Mouse (Mus musculus) liver, embryonic 13.5 days (tissue): ENCODE measurements around the gene Kcnh1. TPM values are rescaled to one million over a fixed set of nuclear protein-coding genes. Genes with fewer than 3 reads are reported as not detected.

Experiments
- ATAC-seq: fragments of 200-750 bp; cut with Nextera tagmentation; 2 replicates; pipeline ENCODE4 v1.8.0; 2017; ENCODE audit warnings: low read depth, mild to moderate bottlenecking, moderate number of reproducible peaks, moderate library complexity
- DNase-seq: peaks from one replicate; pipeline ENCODE4 v3.0.0; 2022
- H3K27ac ChIP-seq: fragments of 300-500 bp; sonication (generic); 2 replicates; pipeline ENCODE4 v1.5.1; 2015; ENCODE audit warnings: moderate library complexity, mild to moderate bottlenecking, inconsistent platforms
- H3K27me3 ChIP-seq: fragments of 300-500 bp; sonication (generic); 2 replicates; pipeline ENCODE4 v1.6.1; 2015; ENCODE audit warnings: mild to moderate bottlenecking, inconsistent platforms
- H3K36me3 ChIP-seq: fragments of 300-500 bp; sonication (generic); 2 replicates; pipeline ENCODE4 v1.6.1; 2015; ENCODE audit warnings: mild to moderate bottlenecking, inconsistent platforms
- H3K4me1 ChIP-seq: fragments of 300-500 bp; sonication (generic); replicated peaks from 2 replicates; pipeline ENCODE4 v1.6.1; 2015; ENCODE audit warnings: inconsistent platforms
- H3K4me2 ChIP-seq: fragments of 300-500 bp; sonication (generic); 2 replicates; pipeline ENCODE4 v1.6.1; 2015; ENCODE audit warnings: inconsistent platforms, mild to moderate bottlenecking, moderate library complexity
- H3K4me3 ChIP-seq: fragments of 300-500 bp; sonication (generic); replicated peaks from 2 replicates; pipeline ENCODE4 v1.5.1; 2015; ENCODE audit warnings: mild to moderate bottlenecking, inconsistent platforms
- H3K9ac ChIP-seq: fragments of 300-500 bp; sonication (generic); 2 replicates; pipeline ENCODE4 v1.6.1; 2015; ENCODE audit warnings: mild to moderate bottlenecking, inconsistent platforms
- H3K9me3 ChIP-seq: fragments of 300-500 bp; sonication (generic); replicated peaks from 2 replicates; pipeline ENCODE4 v1.6.1; 2016; ENCODE audit warnings: inconsistent platforms
- WGBS: fragments of 180-500 bp; shearing (Covaris S2); methylation state at CpG from one replicate; pipeline ENCODE4 v1.1.7; 2015; ENCODE audit not compliant: insufficient replicate concordance; 5-methylcytosine and 5-hydroxymethylcytosine counted together
- polyA plus RNA-seq: library from polyadenylated mRNA; unstranded; fragments of >200 nt; fragmentation: Nextera tagmentation; extraction: Ambion mirVana; gene quantifications from 2 replicates; pipeline ENCODE4 v1.2.1, GENCODE M21; 2015

The Kcnh1 gene
- 0.02 TPM in 2 replicates for polyA plus RNA-seq

- Histone ChIP-seq H3K4me3 (peak within 1 kb of the TSS; percentile 38), H3K9ac (no peak within 1 kb of the TSS), H3K36me3 (no peaks in the 10 kb centered on the region), H3K4me2 (peak within 1 kb of the TSS; percentile 64), H3K27ac (no peak within 1 kb of the TSS), H3K9me3 (no peaks in the 10 kb centered on the region), H3K27me3 (peaks cover 52% of the 10 kb centered on the region), H3K4me1 (0 out of 2 replicates have a peak, but pooled peaks cover 2% of the 10 kb centered on the region)
- ATAC-seq (peak; percentile 76), DNase-seq (peak; percentile 36)
- 2% methylated on average over 71 of the region's 73 CpGs for WGBS
Observed at GRCm38 (mm10) chr1:192190508-192191321, at the start of gene Kcnh1. Gene Kcnh1, plus strand, starts transcription at chr1:192190774.

DNA sequence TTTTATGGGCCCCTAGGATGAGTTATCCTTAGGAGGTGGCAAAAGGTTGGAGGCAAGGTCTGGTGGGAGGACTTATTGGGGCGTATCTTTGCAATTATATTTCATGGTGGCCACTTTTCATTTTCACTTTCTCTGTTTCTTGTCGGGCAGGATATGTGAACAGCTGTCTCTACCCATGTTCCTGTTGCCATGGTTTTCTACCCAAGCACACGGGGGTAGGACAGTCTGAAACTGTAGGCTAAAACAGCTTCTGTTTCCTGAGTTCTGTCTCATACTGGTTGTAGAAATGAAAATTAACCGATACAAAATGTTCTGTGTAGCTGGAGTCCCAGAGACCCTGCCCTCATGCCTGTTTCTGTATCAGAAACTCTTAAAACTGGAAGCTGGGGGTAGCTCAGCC lies 39.4 kb upstream of the Kcnh1 start:
- no peak overlapping the region for H3K27ac ChIP-seq
- DNase-seq (no peak), ATAC-seq (no peak)
- no peak overlapping the region for H3K4me2 ChIP-seq
- H3K4me1 ChIP-seq: no peaks in the 10 kb centered on the region
- 0 out of 2 replicates have a peak, but pooled peaks cover 3% of the 10 kb centered on the region for H3K9me3 ChIP-seq
- H3K27me3 ChIP-seq: no peaks in the 10 kb centered on the region
- WGBS: 70% methylated on average over 4 of the region's 4 CpGs
- H3K4me3 ChIP-seq: no peak overlapping the region
- no peaks in the 10 kb centered on the region for H3K36me3 ChIP-seq
- H3K9ac ChIP-seq: no peak overlapping the region

- H3K4me2 ChIP-seq: no peak overlapping the region
- H3K9ac ChIP-seq: no peak overlapping the region
- H3K9me3 ChIP-seq: no peaks in the 10 kb centered on the region
- no peaks in the 10 kb centered on the region for H3K4me1 ChIP-seq
- no peak overlapping the region for H3K4me3 ChIP-seq
- H3K36me3 ChIP-seq: no peaks in the 10 kb centered on the region
- DNase-seq (no peak), ATAC-seq (no peak)
- WGBS: 63% methylated on average over 3 of the region's 3 CpGs
- no peak overlapping the region for H3K27ac ChIP-seq
- no peaks in the 10 kb centered on the region for H3K27me3 ChIP-seq
Observed at GRCm38 (mm10) chr1:192171477-192171876, 19.1 kb upstream of the Kcnh1 start.

GRCm38 (mm10) chr1:192179877-192180276 lies 10.7 kb upstream of the Kcnh1 start:
- H3K36me3 ChIP-seq: no peaks in the 10 kb centered on the region
- WGBS: 46% methylated on average over 3 of the region's 3 CpGs
- H3K9ac ChIP-seq: no peak overlapping the region
- DNase-seq (no peak), ATAC-seq (no peak)
- no peaks in the 10 kb centered on the region for H3K9me3 ChIP-seq
- no peaks in the 10 kb centered on the region for H3K4me1 ChIP-seq
- no peak overlapping the region for H3K4me3 ChIP-seq
- H3K27ac ChIP-seq: no peak overlapping the region
- H3K4me2 ChIP-seq: no peak overlapping the region
- no peaks in the 10 kb centered on the region for H3K27me3 ChIP-seq

DNA sequence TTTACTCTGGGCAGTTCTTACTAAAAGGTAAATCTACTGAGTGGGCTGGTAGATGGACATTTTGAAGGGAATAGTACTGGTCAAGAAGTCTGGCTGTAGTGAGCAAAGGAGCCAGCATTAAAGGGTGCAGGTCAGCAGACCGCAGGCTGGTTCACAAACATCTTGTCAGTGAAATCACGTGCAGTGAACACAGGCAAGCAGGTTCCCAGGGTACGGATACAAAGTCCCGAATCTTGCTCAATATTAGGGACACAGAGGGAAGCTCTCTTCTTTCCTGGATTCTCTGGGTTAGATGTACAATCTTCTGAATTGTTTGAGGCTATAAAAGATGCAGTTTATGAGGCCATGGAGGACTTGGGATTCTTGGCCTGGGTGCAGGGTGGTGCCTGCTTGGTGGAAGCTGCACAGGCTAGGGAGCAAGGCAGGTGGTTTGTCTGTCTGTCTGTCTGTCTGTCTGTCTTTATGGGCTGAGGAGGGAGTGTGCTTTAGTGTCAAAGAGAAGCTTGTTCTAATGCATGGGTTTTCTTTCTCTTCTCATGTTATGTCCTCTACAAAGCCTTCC lies 8.8 kb upstream of the Kcnh1 start:
- Histone ChIP-seq H3K36me3 (no peaks in the 10 kb centered on the region), H3K4me2 (no peak overlapping the region), H3K4me3 (no peak overlapping the region), H3K27me3 (no peaks in the 10 kb centered on the region), H3K4me1 (no peaks in the 10 kb centered on the region), H3K9me3 (no peaks in the 10 kb centered on the region), H3K9ac (no peak overlapping the region), H3K27ac (no peak overlapping the region)
- ATAC-seq (no peak), DNase-seq (no peak)
- WGBS: 65% methylated on average over 4 of the region's 4 CpGs

GRCm38 (mm10) chr1:192189056-192189455 lies 1.5 kb upstream of the Kcnh1 start:
- Histone ChIP-seq H3K27me3 (peaks cover 52% of the 10 kb centered on the region), H3K4me3 (no peak overlapping the region), H3K9me3 (no peaks in the 10 kb centered on the region), H3K4me2 (no peak overlapping the region), H3K4me1 (0 out of 2 replicates have a peak, but pooled peaks cover 2% of the 10 kb centered on the region), H3K9ac (no peak overlapping the region), H3K36me3 (no peaks in the 10 kb centered on the region), H3K27ac (no peak overlapping the region)
- no peak for ATAC-seq
- DNase-seq: no peak
- 14% methylated on average over 4 of the region's 4 CpGs for WGBS

DNA sequence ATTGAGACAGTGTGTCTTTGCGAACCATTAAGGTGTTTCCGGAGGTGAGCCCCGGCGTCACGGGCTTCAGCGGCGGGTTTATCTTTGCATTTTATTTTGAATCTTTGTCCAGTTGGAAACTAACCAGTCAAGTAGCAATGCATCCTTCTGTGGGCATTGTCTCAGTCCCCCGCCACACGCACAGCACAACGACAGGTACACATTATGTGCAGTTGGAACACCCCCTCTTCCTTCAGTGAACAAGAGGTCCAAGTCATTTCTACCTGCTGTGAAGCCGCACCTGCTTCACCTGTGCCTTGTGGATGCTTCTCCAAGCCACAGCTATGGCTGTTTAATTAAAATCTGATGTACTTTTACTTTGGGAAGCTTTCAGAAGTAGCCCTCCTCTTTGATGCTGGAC lies 803 bp upstream of the Kcnh1 start:
- H3K9me3 ChIP-seq: no peaks in the 10 kb centered on the region
- 0 out of 2 replicates have a peak, but pooled peaks cover 2% of the 10 kb centered on the region for H3K4me1 ChIP-seq
- no peaks in the 10 kb centered on the region for H3K36me3 ChIP-seq
- H3K27me3 ChIP-seq: peaks cover 52% of the 10 kb centered on the region
- no peak overlapping the region for H3K4me3 ChIP-seq
- 65% methylated on average over 11 of the region's 11 CpGs for WGBS
- no peak overlapping the region for H3K27ac ChIP-seq
- H3K4me2 ChIP-seq: no peak overlapping the region
- no peak overlapping the region for H3K9ac ChIP-seq
- DNase-seq: no peak
- no peak for ATAC-seq

- Histone ChIP-seq H3K9ac (no peak overlapping the region), H3K27me3 (peaks cover 52% of the 10 kb centered on the region), H3K4me3 (0 out of 2 replicates have a peak overlapping the region, but pooled peaks have one; percentile 38), H3K36me3 (no peaks in the 10 kb centered on the region), H3K27ac (no peak overlapping the region), H3K4me2 (peak overlapping the region; percentile 64; the same call in 1 of the 2 replicates), H3K4me1 (0 out of 2 replicates have a peak, but pooled peaks cover 2% of the 10 kb centered on the region), H3K9me3 (no peaks in the 10 kb centered on the region)
- 7% methylated on average over 13 of the region's 13 CpGs for WGBS
- no peak for DNase-seq
- no peak for ATAC-seq
Observed at GRCm38 (mm10) chr1:192191322-192191639, 707 bp downstream of the Kcnh1 start.

DNA sequence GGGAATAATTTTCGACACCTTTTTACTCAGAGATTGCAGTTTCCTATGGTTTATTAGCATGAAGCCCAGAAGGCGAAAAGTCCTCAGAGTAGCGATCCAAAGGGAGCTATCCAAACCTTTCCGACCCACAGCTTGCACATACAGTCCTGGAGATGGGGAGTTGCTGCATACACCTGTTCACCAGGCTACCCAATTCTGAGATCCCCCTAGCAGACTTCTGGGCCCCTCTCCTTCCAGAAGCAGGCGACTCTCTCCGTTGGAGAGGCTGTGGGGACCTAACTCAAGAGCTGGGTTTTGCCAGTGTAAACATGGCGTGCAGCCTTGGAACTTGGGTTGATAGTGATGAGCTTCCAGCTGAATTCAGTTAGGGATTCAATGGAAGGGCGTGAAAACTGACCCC lies 1.3 kb downstream of the Kcnh1 start:
- Histone ChIP-seq H3K9me3 (no peaks in the 10 kb centered on the region), H3K9ac (no peak overlapping the region), H3K4me2 (no peak overlapping the region), H3K27me3 (peaks cover 52% of the 10 kb centered on the region), H3K4me3 (no peak overlapping the region), H3K27ac (no peak overlapping the region), H3K4me1 (0 out of 2 replicates have a peak, but pooled peaks cover 2% of the 10 kb centered on the region), H3K36me3 (no peaks in the 10 kb centered on the region)
- ATAC-seq (no peak), DNase-seq (no peak)
- WGBS: 46% methylated on average over 8 of the region's 8 CpGs

DNA sequence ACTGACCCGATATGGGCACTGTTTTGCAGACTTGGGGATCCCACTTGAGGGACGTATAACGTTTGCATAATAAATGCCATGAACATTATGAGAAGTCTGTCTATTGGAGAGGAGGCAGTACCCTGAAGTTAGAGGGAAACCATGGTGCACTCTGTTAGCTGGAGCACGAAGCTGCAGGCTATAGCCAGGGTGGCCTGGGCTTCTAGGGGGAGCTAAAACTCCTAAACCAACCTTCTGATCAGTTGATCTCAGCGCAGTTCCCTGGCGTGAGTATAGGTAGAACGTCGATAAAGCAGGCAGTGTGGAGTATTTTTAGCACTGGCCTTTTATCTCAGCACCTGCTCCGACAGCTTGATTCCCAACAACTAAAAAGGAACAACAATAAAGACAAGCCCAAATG lies 2.1 kb downstream of the Kcnh1 start:
- Histone ChIP-seq H3K9ac (no peak overlapping the region), H3K9me3 (no peaks in the 10 kb centered on the region), H3K4me2 (no peak overlapping the region), H3K36me3 (no peaks in the 10 kb centered on the region), H3K27ac (no peak overlapping the region), H3K4me1 (0 out of 2 replicates have a peak, but pooled peaks cover 2% of the 10 kb centered on the region), H3K27me3 (peaks cover 52% of the 10 kb centered on the region), H3K4me3 (no peak overlapping the region)
- ATAC-seq (no peak), DNase-seq (no peak)
- 50% methylated on average over 9 of the region's 9 CpGs for WGBS

DNA sequence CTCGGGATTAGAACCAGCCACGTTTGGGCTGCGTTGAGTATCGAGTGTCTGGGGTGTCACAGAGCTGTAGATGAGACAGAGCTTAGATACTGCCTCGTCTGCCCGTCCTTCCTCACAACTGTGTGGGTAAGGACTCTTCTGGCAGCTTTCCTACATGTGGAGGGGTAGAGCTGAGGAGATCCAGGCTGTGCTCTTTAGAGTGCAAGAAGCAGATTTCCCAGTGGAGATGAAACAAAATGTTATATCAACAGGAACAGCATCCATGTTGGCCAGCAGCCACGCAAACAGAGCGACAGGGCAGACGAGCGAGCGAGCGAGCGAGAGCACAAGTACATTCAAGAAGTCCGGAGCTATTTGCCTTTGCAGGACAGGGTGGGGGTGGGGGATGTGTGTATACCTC lies 3.1 kb downstream of the Kcnh1 start:
- Histone ChIP-seq H3K27ac (no peak overlapping the region), H3K4me3 (no peak overlapping the region), H3K36me3 (no peaks in the 10 kb centered on the region), H3K9ac (no peak overlapping the region), H3K27me3 (peaks cover 45% of the 10 kb centered on the region), H3K4me2 (no peak overlapping the region), H3K4me1 (0 out of 2 replicates have a peak, but pooled peaks cover 2% of the 10 kb centered on the region), H3K9me3 (no peaks in the 10 kb centered on the region)
- WGBS: 70% methylated on average over 14 of the region's 14 CpGs
- DNase-seq (no peak), ATAC-seq (no peak)
